Mouse (Mus musculus): Measurements from ENCODE around the gene Cdk13. TPM values are rescaled to one million over a fixed set of nuclear protein-coding genes. Genes with fewer than 3 reads are reported as not detected.

Cdk13 gene
- polyA plus RNA-seq, 1 experiment from 2014 or later, result 16.5 TPM

- 74% methylated on average over 5 of the region's 5 CpGs for WGBS
- no peaks in the 10 kb centered on the region for H3K36me3 ChIP-seq
- no peaks in the 10 kb centered on the region for H3K9me3 ChIP-seq (replicated peaks)
- H3K9ac ChIP-seq (replicated peaks), result no peak overlapping the region
- H3K4me2 ChIP-seq, result peak overlapping the region; percentile 71
- H3K27ac ChIP-seq (replicated peaks), result no peak overlapping the region
- ATAC-seq (ENCODE audit: low FRiP score), result no peak
- no peak overlapping the region for H3K4me3 ChIP-seq (replicated peaks)
- H3K4me1 ChIP-seq, result peaks cover 13% of the 10 kb centered on the region
- no peaks in the 10 kb centered on the region for H3K27me3 ChIP-seq (replicated peaks)
These were observed 111.1 kb downstream of the Cdk13 start for GRCm38 (mm10) chr13:17693816-17694215.

DNA sequence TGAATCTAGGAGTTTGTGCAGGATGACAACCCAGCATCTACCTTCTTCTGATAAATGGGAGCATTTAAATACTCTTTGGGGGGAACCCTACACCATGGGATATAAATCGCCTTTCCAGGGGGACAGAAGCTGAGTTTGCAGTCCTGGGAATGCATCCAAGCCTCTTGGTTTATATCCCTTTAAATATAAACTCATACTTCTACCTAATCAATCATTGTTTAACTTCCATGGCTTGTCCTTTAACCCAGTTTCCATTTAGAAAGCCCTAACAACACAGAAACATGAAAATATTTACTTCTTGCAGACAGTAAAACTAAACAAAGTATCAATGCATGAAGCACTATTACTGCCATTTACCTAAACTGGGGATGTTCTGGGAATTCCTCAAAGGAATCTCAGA is 113.5 kb downstream of the Cdk13 start:
- no peak for ATAC-seq (ENCODE audit: low FRiP score)
- Histone ChIP-seq H3K9me3 (replicated peaks) (no peaks in the 10 kb centered on the region), H3K27ac (replicated peaks) (no peak overlapping the region), H3K4me2 (no peak overlapping the region), H3K4me1 (peaks cover 6% of the 10 kb centered on the region; the same call in 1 of the 2 replicates), H3K36me3 (no peaks in the 10 kb centered on the region), H3K27me3 (replicated peaks) (no peaks in the 10 kb centered on the region), H3K4me3 (replicated peaks) (no peak overlapping the region), H3K9ac (replicated peaks) (no peak overlapping the region)
- WGBS, result 74% methylated on average over 1 of the region's 1 CpGs

DNA sequence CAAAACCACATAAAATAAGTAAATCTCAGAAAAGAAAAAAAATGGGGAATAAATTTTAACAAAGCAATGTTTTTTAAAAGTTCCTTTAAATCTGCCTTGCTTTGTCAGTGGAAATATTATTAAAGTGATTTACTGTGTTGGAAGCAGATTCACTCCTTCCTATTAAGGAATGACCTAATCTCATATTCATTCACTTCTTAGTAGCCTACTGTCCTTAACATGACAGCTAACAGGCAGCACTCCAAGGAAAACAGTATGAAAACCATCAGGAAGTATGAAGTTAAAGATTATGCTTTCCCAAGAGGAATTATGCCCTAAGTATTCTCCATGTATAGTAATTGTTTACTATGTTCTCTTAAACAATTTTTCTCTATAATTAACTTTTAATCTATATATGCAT is 114.2 kb downstream of the Cdk13 start:
- no peaks in the 10 kb centered on the region for H3K36me3 ChIP-seq
- no peak overlapping the region for H3K4me3 ChIP-seq (replicated peaks)
- H3K9ac ChIP-seq (replicated peaks), result no peak overlapping the region
- no peaks in the 10 kb centered on the region for H3K4me1 ChIP-seq
- no peak overlapping the region for H3K27ac ChIP-seq (replicated peaks)
- H3K4me2 ChIP-seq, result no peak overlapping the region
- no peaks in the 10 kb centered on the region for H3K27me3 ChIP-seq (replicated peaks)
- H3K9me3 ChIP-seq (replicated peaks), result no peaks in the 10 kb centered on the region
- no peak for ATAC-seq (ENCODE audit: low FRiP score)

DNA sequence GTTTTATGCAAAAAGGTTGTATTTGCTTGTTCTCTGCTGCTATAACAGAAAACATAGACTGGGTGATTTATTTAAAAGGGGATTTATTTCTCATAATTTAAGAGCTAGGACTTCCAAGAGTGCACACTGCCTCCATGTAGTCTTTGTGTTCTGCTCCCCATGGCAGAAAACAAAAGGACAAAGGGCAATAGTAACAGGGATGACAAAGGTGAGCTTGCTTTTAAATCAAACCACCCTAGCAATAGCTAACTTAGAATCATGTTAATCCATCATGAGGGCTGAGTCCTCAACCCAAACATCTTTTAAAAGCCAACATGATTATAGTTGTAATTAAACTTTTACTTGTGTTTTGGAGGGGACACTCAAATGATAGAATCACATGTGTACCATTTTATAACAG is 115.4 kb downstream of the Cdk13 start:
- H3K9ac ChIP-seq (replicated peaks), result no peak overlapping the region
- no peaks in the 10 kb centered on the region for H3K9me3 ChIP-seq (replicated peaks)

GRCm38 (mm10) chr13:17671122-17671521 is 133.8 kb downstream of the Cdk13 start:
- H3K4me1 ChIP-seq, result no peaks in the 10 kb centered on the region
- no peak for ATAC-seq (ENCODE audit: low FRiP score)
- H3K27ac ChIP-seq (replicated peaks), result no peak overlapping the region
- no peaks in the 10 kb centered on the region for H3K9me3 ChIP-seq (replicated peaks)
- 75% methylated on average over 1 of the region's 1 CpGs for WGBS
- H3K4me2 ChIP-seq, result no peak overlapping the region
- H3K27me3 ChIP-seq (replicated peaks), result no peaks in the 10 kb centered on the region
- H3K36me3 ChIP-seq, result no peaks in the 10 kb centered on the region
- no peak overlapping the region for H3K4me3 ChIP-seq (replicated peaks)
- no peak overlapping the region for H3K9ac ChIP-seq (replicated peaks)

More for the DNA sequence above, 115.4 kb downstream of the Cdk13 start:
- no peak overlapping the region for H3K4me3 ChIP-seq (replicated peaks)
- no peak for ATAC-seq (ENCODE audit: low FRiP score)
- H3K4me2 ChIP-seq, result no peak overlapping the region
- H3K27me3 ChIP-seq (replicated peaks), result no peaks in the 10 kb centered on the region
- no peak overlapping the region for H3K27ac ChIP-seq (replicated peaks)
- H3K4me1 ChIP-seq, result no peaks in the 10 kb centered on the region
- H3K36me3 ChIP-seq, result no peaks in the 10 kb centered on the region

- Histone ChIP-seq H3K27ac (replicated peaks) (no peak overlapping the region), H3K36me3 (no peaks in the 10 kb centered on the region), H3K9me3 (replicated peaks) (no peaks in the 10 kb centered on the region), H3K4me1 (no peaks in the 10 kb centered on the region), H3K4me2 (no peak overlapping the region), H3K27me3 (replicated peaks) (no peaks in the 10 kb centered on the region), H3K9ac (replicated peaks) (no peak overlapping the region), H3K4me3 (replicated peaks) (no peak overlapping the region)
- ATAC-seq (ENCODE audit: low FRiP score), result no peak
- 94% methylated on average over 1 of the region's 1 CpGs for WGBS
These were observed 137.5 kb downstream of the Cdk13 start for GRCm38 (mm10) chr13:17667380-17667779.

MicroRNAs within 50 kb of the gene (microRNA counts, 519-probe panel; counts per million panel counts)
- not detected for microRNA mmu-miR-466i

Small RNA genes lying within 50 kb of the gene (microRNA-seq; reads per million reads assigned to microRNA genes)
- not detected for gene Mir466i

Other genes starting within 250 kb of the Cdk13 start
- gene Mplkip, start 109.9 kb downstream of the Cdk13 start, polyA plus RNA-seq (2015; fragmentation: Nextera tagmentation; extraction: Ambion mirVana), result 41.2 and 44.6 TPM in 2 replicates
- gene Sugct, start 109.5 kb downstream of the Cdk13 start, polyA plus RNA-seq (2015; fragmentation: Nextera tagmentation; extraction: Ambion mirVana), result 2.8 and 3.5 TPM in 2 replicates
- 214 and 239 TPM in 2 replicates for gene Rala, start 139.1 kb upstream of the Cdk13 start, polyA plus RNA-seq (2015; fragmentation: Nextera tagmentation; extraction: Ambion mirVana)
- 78.4 and 80.5 TPM in 2 replicates for gene Yae1d1, start 188.3 kb upstream of the Cdk13 start, polyA plus RNA-seq (2015; fragmentation: Nextera tagmentation; extraction: Ambion mirVana)

All from neural tube, embryonic 15.5 days (tissue).